ENCODE assay signal across 10 mouse cellular contexts in the genomic region with DNA sequence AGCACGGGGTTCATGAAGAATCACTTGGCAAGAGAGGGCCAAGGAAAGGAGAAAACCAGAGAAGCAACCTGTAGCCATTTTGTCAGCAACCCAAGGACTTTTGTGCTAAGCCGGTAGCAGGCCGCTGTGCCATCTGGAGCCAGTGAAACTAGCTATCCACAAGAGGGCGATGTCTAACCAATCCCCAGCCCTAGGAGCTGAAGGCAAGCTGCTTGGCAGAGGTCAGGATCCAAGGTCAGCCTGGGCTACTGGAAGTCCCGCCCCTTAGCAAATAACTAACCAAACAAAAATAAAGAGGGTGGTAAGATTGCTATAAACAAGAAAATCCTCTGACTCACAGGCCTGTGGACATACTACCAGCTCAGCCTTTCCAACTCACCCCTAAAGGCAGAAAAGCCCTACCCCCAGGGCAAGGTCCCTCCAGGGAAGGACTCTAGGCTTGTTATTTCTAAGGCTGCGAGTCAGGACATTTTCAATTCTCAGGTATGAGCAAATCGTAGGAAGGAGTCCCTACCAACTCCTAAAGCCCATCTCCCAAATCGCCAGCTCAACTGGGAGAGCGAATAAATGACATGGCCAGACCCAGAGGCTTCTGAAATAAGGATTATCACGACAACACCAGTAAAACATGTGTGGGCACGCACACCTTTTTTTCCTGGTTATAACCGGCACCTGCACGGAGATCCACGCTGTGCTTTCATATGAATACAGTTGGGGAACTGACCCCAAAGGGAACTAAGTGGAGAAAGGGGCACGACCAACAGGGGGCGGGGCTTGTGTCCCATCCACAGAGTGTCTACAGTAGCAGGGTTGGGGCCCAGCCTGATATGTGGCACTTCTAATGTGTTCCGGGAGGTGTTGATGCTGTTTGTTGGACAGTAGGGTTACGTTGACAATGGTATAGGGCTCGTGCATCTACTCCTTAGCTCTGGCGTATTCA. TPM values are rescaled to one million over a fixed set of nuclear protein-coding genes. Genes with fewer than 3 reads are reported as not detected.
A peak's percentile ranks its signal among the peaks of the same experiment; 100 is the strongest.
DNase-seq lines count a peak whose midpoint lies in the region; ATAC-seq and TF ChIP-seq lines count a peak whose summit lies in the region.
"Had no signal": no experiment of that assay in that cellular context is flagged by ENCODE, and none has a peak within 500 bp of the region (broad histone marks: within the 10 kb centered on the region; RNA-seq: fewer than 3 reads in every experiment).

No protein-coding gene starts in this region.

- CTCF ChIA-PET in Patski (lab: Charles Lee), result interaction anchor here (0.8 to 6.4 kb wide), 8 partner anchors 8 to 170 kb away, joined by 3 to 47 read pairs (median 7); no protein-coding TSS in a partner anchor

- H3K27me3 ChIP-seq in Patski, result no peaks in the 10 kb centered on the region
- no peaks in the 10 kb centered on the region for H3K27me3 ChIP-seq in thymus, adult 2 months (ENCODE audit: control insufficient read depth, insufficient read depth, low read length)

- TF ChIP-seq POLR2A in thymus, adult 2 months (IDR thresholded peaks at IDR 0.05; ENCODE audit: control insufficient read depth, extremely low read depth, insufficient read depth, low read length, poor library complexity), result no peak

- H3K36me3 ChIP-seq in thymus, adult 2 months (ENCODE audit: control insufficient read depth, insufficient read depth, low read length), result no peaks in the 10 kb centered on the region

- no peaks in the 10 kb centered on the region; the same call in 1 of the 2 replicates for H3K4me1 ChIP-seq in thymus, adult 2 months (replicated peaks; ENCODE audit: control insufficient read depth, insufficient read depth, low read length)

- H3K4me3 ChIP-seq in left cerebral cortex, adult 2 months, result no peak overlapping the region
- H3K4me3 ChIP-seq in thymus, adult 2 months (ENCODE audit: control insufficient read depth, insufficient read depth, low read length), result no peak overlapping the region

- intact Hi-C loops in left cerebral cortex, adult 2 months (cut with DNase I), result no loop called here
- intact Hi-C loops in heart, postnatal 10 days (cut with DNase I), result no loop called here
- intact Hi-C loops in left cerebral cortex, postnatal 36 days (cut with DNase I), result loop anchor here (5.0 kb wide), 1 partner anchor 211 kb away; no protein-coding TSS in a partner anchor

- 72% methylated on average over 20 of the region's 20 CpGs for WGBS in thymus, adult 2 months

- TF ChIP-seq CTCF in left cerebral cortex, adult 2 months (IDR thresholded peaks at IDR 0.05), result peak; percentile 72
- peak; percentile 83 for TF ChIP-seq CTCF in Patski (IDR thresholded peaks at IDR 0.05)
- no peak for TF ChIP-seq CTCF in thymus, adult 2 months (IDR thresholded peaks at IDR 0.05; ENCODE audit: borderline replicate concordance, control insufficient read depth, extremely low read depth, insufficient read depth, low read length, poor library complexity)

- in situ Hi-C loops in Patski (cut with MboI; ENCODE audit: low pct_unique_long_range_greater_than_20kb), result loop anchor here (5.0 to 25.0 kb wide), 2 partner anchors 124 to 559 kb away; no protein-coding TSS in a partner anchor

- peak; percentile 52 to 53 for DNase-seq in left cerebral cortex, adult 2 months (ENCODE audit: extremely low spot score in 1 of 2, low spot score in 2 of 2)
- no peak for DNase-seq in left cerebral cortex, adult 8-10 months (ENCODE audit: low spot score in 2 of 2)
- no peak for DNase-seq in Patski (ENCODE audit: low read depth, low spot score)
- peak; percentile 84 to 88 for DNase-seq in cerebellum, postnatal 10 days
- DNase-seq in heart, postnatal 10 days, result peak; percentile 47 to 64
- DNase-seq in left cerebral cortex, postnatal 36 days (ENCODE audit: low spot score in 2 of 2), result peak; percentile 48 to 55
- DNase-seq in mesoderm, embryonic 11.5 days (ENCODE audit: low read depth, low spot score), result peak; percentile 75
- DNase-seq in thymus, adult 2 months, result no peak

- no peak overlapping the region for H3K27ac ChIP-seq in left cerebral cortex, adult 2 months
- H3K27ac ChIP-seq in thymus, adult 2 months (ENCODE audit: control insufficient read depth, insufficient read depth, low read length), result no peak overlapping the region

- ATAC-seq in Patski, result peak; percentile 92

- POLR2A ChIA-PET in Patski (lab: Charles Lee), result no interaction called here

RNA-seq across cellular contexts. Expression of a gene that starts 42.0 kb away (rescaled TPM):
- total RNA-seq in left cerebral cortex, adult 2 months (2021), result not detected
- total RNA-seq in left cerebral cortex, adult 8-10 months (2022), result not detected
- polyA plus RNA-seq in Patski (2021), result not detected
- not detected for total RNA-seq in heart, postnatal 10 days (2021)
- total RNA-seq in left cerebral cortex, postnatal 36 days (2021), result not detected
- polyA plus RNA-seq in thymus, adult 2 months (2012; rRNA removed), result not detected in 2 replicates
- polyA plus RNA-seq: intestine, embryonic 14.5 days; stomach, embryonic 16.5 days had no signal

RNA-seq across cellular contexts. Expression of a gene that starts 57.4 kb away (rescaled TPM):
- total RNA-seq in left cerebral cortex, adult 2 months (2021), result 10 to 100 TPM; 27.3 to 31.1 TPM
- 10 to 100 TPM; 23.9 to 26.1 (median 25.0) TPM for total RNA-seq in left cerebral cortex, adult 8-10 months (2022)
- polyA plus RNA-seq in Patski (2021), result 0.06 TPM
- 1 to 10 TPM; 4.8 to 7.8 TPM for total RNA-seq in heart, postnatal 10 days (2021)
- 10 to 100 TPM; 20.2 to 34.1 TPM for total RNA-seq in left cerebral cortex, postnatal 36 days (2021)
- polyA plus RNA-seq in thymus, adult 2 months (2012; rRNA removed), result 1.1 and 2.3 TPM in 2 replicates

Comparison
In these comparisons a context has a peak if more than half of its experiments do, and no peak if none do; other contexts are left out.
1. DNase-seq: peak in left cerebral cortex, adult 2 months (2 of 2), cerebellum, postnatal 10 days (2 of 2), heart, postnatal 10 days (2 of 2), left cerebral cortex, postnatal 36 days (2 of 2) and mesoderm, embryonic 11.5 days (single experiment); none in left cerebral cortex, adult 8-10 months (0 of 2), Patski (single experiment) and thymus, adult 2 months (single experiment).